Mouse (Mus musculus) testis, adult 2 months (tissue): ENCODE measurements around the gene Afg3l1. TPM values are rescaled to one million over a fixed set of nuclear protein-coding genes. Genes with fewer than 3 reads are reported as not detected.

ENCODE experiments used
- H3K27ac ChIP-seq: fragments of 200-500 bp; 2 replicates; pipeline ENCODE4 v1.5.1; 2012; ENCODE audit warnings: low read depth, low read length; ENCODE audit not compliant: control insufficient read depth, insufficient read depth
- H3K27me3 ChIP-seq: fragments of 200-500 bp; 2 replicates; pipeline ENCODE4 v1.6.1; 2012; ENCODE audit warnings: mild to moderate bottlenecking, low read length, moderate library complexity; ENCODE audit not compliant: control insufficient read depth, insufficient read depth
- H3K36me3 ChIP-seq: fragments of 200-500 bp; 2 replicates; pipeline ENCODE4 v1.6.1; 2012; ENCODE audit warnings: mild to moderate bottlenecking, low read length; ENCODE audit not compliant: control insufficient read depth, insufficient read depth
- H3K4me1 ChIP-seq: fragments of 200-500 bp; 2 replicates; pipeline ENCODE4 v1.6.1; 2012; ENCODE audit warnings: low read length; ENCODE audit not compliant: control insufficient read depth, insufficient read depth
- H3K4me3 ChIP-seq: fragments of 200-500 bp; 2 replicates; pipeline ENCODE4 v1.5.1; 2012; ENCODE audit warnings: low read depth, mild to moderate bottlenecking, low read length, moderate library complexity, mixed read lengths; ENCODE audit not compliant: control insufficient read depth
- CTCF ChIP-seq: fragments of 200-500 bp; IDR thresholded peaks from 2 replicates; pipeline ENCODE4 v1.5.1; 2012; ENCODE audit warnings: low read depth, mild to moderate bottlenecking, inconsistent platforms, low read length, moderate library complexity; ENCODE audit not compliant: control insufficient read depth, insufficient read depth, insufficient replicate concordance
- POLR2A ChIP-seq: fragments of 200-500 bp; IDR thresholded peaks from 2 replicates; pipeline ENCODE4 v1.6.1; 2012; ENCODE audit warnings: low read depth, mild to moderate bottlenecking, inconsistent platforms, low read length, moderate library complexity; ENCODE audit not compliant: control insufficient read depth
- polyA plus RNA-seq: library from polyadenylated mRNA; depleted of rRNA; stranded (reverse); fragments of >200 nt; gene quantifications from 2 replicates; pipeline ENCODE4 v1.2.3, GENCODE M21; 2012

Gene Afg3l1
- polyA plus RNA-seq, 1 experiment, result 30.4 TPM

DNA sequence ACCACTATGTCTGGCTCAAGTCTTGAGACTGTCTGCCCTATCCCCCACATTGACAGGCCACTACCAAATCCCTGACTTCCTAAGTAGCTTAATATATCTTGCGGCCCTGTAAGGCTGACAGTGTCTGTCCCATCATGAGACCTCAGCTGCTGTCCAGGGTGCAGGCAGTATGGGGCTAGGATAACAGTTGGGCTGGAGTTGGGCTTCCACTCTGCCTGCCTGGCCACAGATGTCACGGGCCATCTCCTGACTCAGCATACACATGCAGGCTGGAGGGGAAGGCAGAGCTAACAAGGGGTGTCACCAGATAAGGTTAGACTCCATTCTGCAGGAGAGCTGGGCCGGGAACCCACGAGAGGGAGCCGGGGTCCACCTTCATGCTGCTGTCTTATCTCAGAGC is 29.4 kb downstream of the Afg3l1 start:
- no peaks in the 10 kb centered on the region for H3K36me3 ChIP-seq
- no peak for TF ChIP-seq CTCF
- no peak for TF ChIP-seq POLR2A

GRCm38 (mm10) chr8:123510819-123511218 is 33.1 kb downstream of the Afg3l1 start:
- H3K4me1 ChIP-seq, result peaks cover 10% of the 10 kb centered on the region
- TF ChIP-seq POLR2A (no peak), CTCF (no peak)
- H3K27ac ChIP-seq, result no peak overlapping the region
- no peaks in the 10 kb centered on the region; the same call in 1 of the 2 replicates for H3K27me3 ChIP-seq
- no peak overlapping the region for H3K4me3 ChIP-seq
- no peaks in the 10 kb centered on the region for H3K36me3 ChIP-seq

More for the DNA sequence above, 29.4 kb downstream of the Afg3l1 start:
- no peaks in the 10 kb centered on the region for H3K4me1 ChIP-seq
- no peak overlapping the region for H3K27ac ChIP-seq
- H3K4me3 ChIP-seq, result no peak overlapping the region
- H3K27me3 ChIP-seq, result no peaks in the 10 kb centered on the region

GRCm38 (mm10) chr8:123514136-123514535 is 36.4 kb downstream of the Afg3l1 start:
- peaks cover 18% of the 10 kb centered on the region for H3K4me1 ChIP-seq
- H3K27ac ChIP-seq, result no peak overlapping the region
- TF ChIP-seq POLR2A (no peak), CTCF (no peak)
- H3K36me3 ChIP-seq, result no peaks in the 10 kb centered on the region
- peak overlapping the region; percentile 77 for H3K4me3 ChIP-seq
- no peaks in the 10 kb centered on the region; the same call in 1 of the 2 replicates for H3K27me3 ChIP-seq

GRCm38 (mm10) chr8:123514781-123515539 is 37.3 kb downstream of the Afg3l1 start, which contains the start of gene Dbndd1:
Dbndd1 (minus strand) TSS chr8:123515463.
- peaks cover 24% of the 10 kb centered on the region for H3K4me1 ChIP-seq
- H3K27me3 ChIP-seq, result no peaks in the 10 kb centered on the region; the same call in 1 of the 2 replicates
- peak within 1 kb of the TSS; percentile 77 for H3K4me3 ChIP-seq
- TF ChIP-seq POLR2A (no peak), CTCF (no peak)
- H3K27ac ChIP-seq, result no peak within 1 kb of the TSS; the same call in 1 of the 2 replicates
- no peaks in the 10 kb centered on the region for H3K36me3 ChIP-seq

DNA sequence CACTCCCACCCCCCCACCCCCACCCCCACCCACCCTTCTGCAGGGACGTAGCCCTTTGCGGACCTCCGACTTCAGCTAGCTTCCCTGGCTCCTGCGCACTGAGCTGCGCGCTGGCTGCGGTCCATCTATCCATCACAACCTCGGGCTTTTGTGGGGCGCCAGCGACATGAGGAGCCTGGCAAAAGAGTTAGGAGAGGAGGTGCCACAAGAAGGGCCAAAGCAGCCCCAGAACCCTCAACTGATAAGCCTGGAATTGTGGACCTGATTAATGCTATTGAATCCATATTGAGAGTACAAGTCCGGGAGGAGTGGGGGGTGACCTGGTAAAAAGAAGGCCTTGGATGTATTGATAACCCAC is 37.8 kb downstream of the Afg3l1 start:
- Histone ChIP-seq H3K4me1 (peaks cover 24% of the 10 kb centered on the region), H3K4me3 (peak overlapping the region; percentile 71), H3K27me3 (no peaks in the 10 kb centered on the region; the same call in 1 of the 2 replicates), H3K36me3 (no peaks in the 10 kb centered on the region), H3K27ac (no peak overlapping the region; the same call in 1 of the 2 replicates)
- TF ChIP-seq CTCF (no peak), POLR2A (no peak)

- Histone ChIP-seq H3K27me3 (no peaks in the 10 kb centered on the region; the same call in 1 of the 2 replicates), H3K36me3 (no peaks in the 10 kb centered on the region), H3K4me3 (peak overlapping the region; percentile 71), H3K4me1 (peaks cover 24% of the 10 kb centered on the region), H3K27ac (no peak overlapping the region)
- TF ChIP-seq CTCF, result no peak
- TF ChIP-seq POLR2A, result no peak
These were observed 38.9 kb downstream of the Afg3l1 start for GRCm38 (mm10) chr8:123516596-123516995.

DNA sequence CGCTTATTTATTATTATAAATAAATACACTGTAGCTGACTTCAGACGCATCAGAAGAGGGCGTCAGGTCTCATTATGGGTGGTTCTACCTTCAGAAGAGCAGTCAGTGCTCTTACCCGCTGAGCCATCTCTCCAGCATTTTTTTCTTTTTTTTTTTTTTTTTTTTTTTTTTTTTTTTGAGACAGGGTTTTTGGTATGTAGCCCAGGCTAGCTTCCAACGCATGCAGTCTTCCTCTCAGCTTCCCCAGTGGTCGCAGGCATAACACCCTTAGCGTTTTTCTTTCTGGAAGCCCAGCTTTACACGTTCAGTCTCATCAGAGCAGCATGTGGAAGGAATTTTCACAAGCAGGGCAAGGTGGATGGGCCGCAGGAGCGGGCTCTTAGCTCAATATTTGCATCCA is 40.5 kb downstream of the Afg3l1 start:
- no peaks in the 10 kb centered on the region; the same call in 1 of the 2 replicates for H3K27me3 ChIP-seq
- TF ChIP-seq CTCF, result no peak
- TF ChIP-seq POLR2A, result no peak
- peak overlapping the region; percentile 84 for H3K4me3 ChIP-seq
- no peaks in the 10 kb centered on the region; the same call in 1 of the 2 replicates for H3K36me3 ChIP-seq
- peaks cover 24% of the 10 kb centered on the region for H3K4me1 ChIP-seq
- no peak overlapping the region for H3K27ac ChIP-seq
